Mouse (Mus musculus) CH12.LX (cell line): Measurements from ENCODE around the gene Syt1.

Source experiments
- KAT2A ChIP-seq: IDR thresholded peaks from 2 replicates; pipeline ENCODE4 v1.6.1; 2012; ENCODE audit warnings: low read length, improper control_type of control experiment, inconsistent platforms; ENCODE audit not compliant: insufficient replicate concordance
- ZC3H11A ChIP-seq: IDR thresholded peaks from 2 replicates; pipeline ENCODE4 v1.6.1; 2012; ENCODE audit warnings: low read depth, mild to moderate bottlenecking, inconsistent platforms, low read length, improper control_type of control experiment

DNA sequence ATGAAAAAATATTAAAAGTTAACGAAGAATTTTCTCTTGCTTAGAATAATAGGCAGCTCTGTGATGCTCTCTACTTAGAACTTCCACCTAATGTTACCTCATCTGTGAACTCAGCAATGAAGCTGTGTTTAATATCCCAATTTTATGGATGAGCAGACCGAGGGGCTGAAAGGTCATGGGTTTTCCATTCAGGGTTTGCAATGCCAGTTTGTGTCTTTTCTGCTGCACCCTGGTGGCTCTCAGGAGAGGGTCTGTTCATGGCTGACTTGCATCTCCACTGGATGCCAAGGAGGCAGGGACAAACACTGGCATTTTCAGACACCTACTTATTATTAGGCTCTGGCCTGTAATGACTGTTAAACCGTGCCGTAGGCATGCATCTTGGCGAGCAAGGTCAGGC is 439.7 kb downstream of the Syt1 start:
- no peak for TF ChIP-seq ZC3H11A
- no peak for TF ChIP-seq KAT2A
